Mouse (Mus musculus) kidney, postnatal 0 days (tissue): ENCODE data around the gene Cntn1. TPM values are rescaled to one million over a fixed set of nuclear protein-coding genes. Genes with fewer than 3 reads are reported as not detected.

Experiments used
- ATAC-seq: fragments of 200-750 bp; cut with Nextera tagmentation; replicated peaks from 2 replicates; pipeline ENCODE4 v1.8.0; 2017; ENCODE audit warnings: low read depth, moderate number of reproducible peaks, moderate TSS enrichment, moderate library complexity; ENCODE audit not compliant: low FRiP score
- DNase-seq: peaks from one replicate; pipeline ENCODE4 v3.0.0-alpha.2; 2016; ENCODE audit warnings: low spot score
- H3K27ac ChIP-seq: fragments of 300-500 bp; sonication (generic); 2 replicates; pipeline ENCODE4 v1.5.1; 2014; ENCODE audit warnings: mild to moderate bottlenecking
- H3K27me3 ChIP-seq: fragments of 300-500 bp; sonication (generic); 2 replicates; pipeline ENCODE4 v1.6.1; 2014; ENCODE audit warnings: low read length, mixed read lengths; ENCODE audit not compliant: insufficient read depth
- H3K36me3 ChIP-seq: fragments of 300-500 bp; sonication (generic); 2 replicates; pipeline ENCODE4 v1.6.1; 2014; ENCODE audit warnings: low read length, mixed read lengths; ENCODE audit not compliant: insufficient read depth
- H3K4me1 ChIP-seq: fragments of 300-500 bp; sonication (generic); replicated peaks from 2 replicates; pipeline ENCODE4 v1.6.1; 2014; ENCODE audit warnings: antibody characterized with exemption, low read length, mixed read lengths; ENCODE audit not compliant: insufficient read depth
- H3K4me2 ChIP-seq: fragments of 300-500 bp; sonication (generic); 2 replicates; pipeline ENCODE4 v1.6.1; 2014; ENCODE audit warnings: mild to moderate bottlenecking, low read length, moderate library complexity, mixed read lengths
- H3K4me3 ChIP-seq: fragments of 300-500 bp; sonication (generic); replicated peaks from 2 replicates; pipeline ENCODE4 v1.5.1; 2014; ENCODE audit warnings: low read depth, low read length
- H3K9ac ChIP-seq: fragments of 300-500 bp; sonication (generic); 2 replicates; pipeline ENCODE4 v1.6.1; 2014; ENCODE audit warnings: low read depth, low read length
- H3K9me3 ChIP-seq: fragments of 300-500 bp; sonication (generic); replicated peaks from 2 replicates; pipeline ENCODE4 v1.6.1; 2016; ENCODE audit warnings: low read length, inconsistent platforms, mixed read lengths
- CTCF ChIP-seq: IDR thresholded peaks from 2 replicates; pipeline ENCODE4 v1.5.1; 2016; ENCODE audit warnings: antibody characterized with exemption, low read depth, mild to moderate bottlenecking, moderate library complexity
- WGBS: fragments of 180-500 bp; shearing (Covaris S2); extraction: QIAGEN DNeasy Blood & Tissue Kit; methylation state at CpG from one replicate; pipeline ENCODE4 v1.1.7; 2014; 5-methylcytosine and 5-hydroxymethylcytosine counted together
- polyA plus RNA-seq: library from polyadenylated mRNA; unstranded; fragments of >200 nt; fragmentation: Nextera tagmentation; extraction: Ambion mirVana; gene quantifications from 2 replicates; pipeline ENCODE4 v1.2.1, GENCODE M21; 2015

Cntn1 gene
- polyA plus RNA-seq, 1 experiment from 2014 or later, result 1.3 TPM

DNA sequence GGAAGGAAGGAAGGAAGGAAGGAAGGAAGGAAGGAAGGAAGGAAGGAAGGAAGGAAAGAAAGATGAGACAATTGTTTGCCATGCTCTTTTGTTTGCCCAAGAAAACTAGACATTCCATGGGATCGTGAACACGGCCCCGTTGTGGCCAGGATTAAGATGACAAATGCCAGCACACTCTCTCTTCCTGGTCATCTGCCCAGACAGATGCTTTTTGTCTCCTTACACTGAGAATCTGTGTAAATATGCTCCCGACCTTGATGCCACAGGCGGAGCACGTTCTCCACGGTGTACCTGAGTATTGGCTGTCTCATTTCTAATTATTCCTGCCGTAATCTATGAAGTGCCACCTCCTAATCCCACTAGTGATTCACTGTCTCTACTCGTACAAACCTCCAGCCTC lies 51.0 kb downstream of the Cntn1 start:
- no peak overlapping the region for H3K27ac ChIP-seq
- DNase-seq, result no peak
- H3K4me3 ChIP-seq, result no peak overlapping the region
- no peak for TF ChIP-seq CTCF
- H3K27me3 ChIP-seq, result no peaks in the 10 kb centered on the region
- no peak overlapping the region for H3K9ac ChIP-seq
- no peak for ATAC-seq
- H3K9me3 ChIP-seq, result no peaks in the 10 kb centered on the region
- no peaks in the 10 kb centered on the region for H3K4me1 ChIP-seq
- no peak overlapping the region for H3K4me2 ChIP-seq
- 76% methylated on average over 9 of the region's 9 CpGs for WGBS
- no peaks in the 10 kb centered on the region for H3K36me3 ChIP-seq

DNA sequence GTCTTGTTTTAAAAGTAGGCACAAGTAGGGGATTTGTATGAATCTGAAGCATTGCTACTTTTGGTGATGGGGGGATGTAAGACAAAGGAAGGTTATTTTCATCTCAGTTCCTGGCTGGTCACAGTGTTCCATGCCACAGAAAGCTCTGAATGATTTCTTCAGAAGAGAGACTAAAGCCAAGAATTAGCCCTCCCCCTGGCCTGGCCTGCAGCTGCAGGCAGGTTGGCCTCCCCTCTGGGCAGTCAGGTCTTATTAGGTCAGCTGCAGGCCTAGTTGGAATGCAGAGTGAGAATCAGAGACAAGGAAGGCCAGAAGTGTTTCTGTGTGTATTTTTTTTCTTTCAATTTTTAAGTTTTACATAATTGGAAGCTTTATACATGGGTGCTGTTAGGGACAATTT lies 61.5 kb downstream of the Cntn1 start:
- Histone ChIP-seq H3K27me3 (no peaks in the 10 kb centered on the region), H3K4me3 (no peak overlapping the region), H3K9me3 (no peaks in the 10 kb centered on the region), H3K9ac (no peak overlapping the region), H3K27ac (0 out of 2 replicates have a peak overlapping the region, but pooled peaks have one; percentile 2), H3K4me1 (no peaks in the 10 kb centered on the region), H3K36me3 (no peaks in the 10 kb centered on the region), H3K4me2 (no peak overlapping the region)
- no peak for ATAC-seq
- DNase-seq, result no peak
- TF ChIP-seq CTCF, result no peak

- Histone ChIP-seq H3K9me3 (no peaks in the 10 kb centered on the region), H3K27me3 (no peaks in the 10 kb centered on the region), H3K4me1 (no peaks in the 10 kb centered on the region), H3K27ac (no peak overlapping the region), H3K36me3 (no peaks in the 10 kb centered on the region), H3K9ac (no peak overlapping the region), H3K4me2 (no peak overlapping the region), H3K4me3 (no peak overlapping the region)
- no peak for TF ChIP-seq CTCF
- ATAC-seq (no peak), DNase-seq (no peak)
- 78% methylated on average over 3 of the region's 3 CpGs for WGBS
Observed at GRCm38 (mm10) chr15:92132936-92133335, 82.0 kb downstream of the Cntn1 start.

DNA sequence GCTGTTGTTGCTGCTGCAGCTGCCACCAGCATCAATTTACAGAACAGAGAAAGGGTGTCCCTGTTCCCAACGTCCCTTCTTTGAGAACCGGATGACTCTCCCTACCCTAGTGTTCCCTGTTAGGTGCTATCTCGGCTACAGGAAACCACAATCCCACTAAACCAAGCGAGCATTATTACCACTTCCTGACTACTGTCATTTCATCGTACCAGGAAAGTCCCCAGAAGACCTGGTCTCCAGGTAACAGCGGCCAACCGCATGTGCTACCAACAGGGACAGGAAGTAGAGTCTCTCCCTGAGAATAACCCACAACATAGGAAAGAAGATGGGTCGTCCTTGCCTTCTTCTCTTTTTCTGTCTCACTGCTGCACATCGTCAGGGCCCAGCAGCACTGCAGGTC lies 83.3 kb downstream of the Cntn1 start:
- Histone ChIP-seq H3K27me3 (no peaks in the 10 kb centered on the region), H3K4me3 (no peak overlapping the region), H3K36me3 (no peaks in the 10 kb centered on the region), H3K4me1 (no peaks in the 10 kb centered on the region), H3K4me2 (no peak overlapping the region), H3K27ac (no peak overlapping the region), H3K9me3 (no peaks in the 10 kb centered on the region), H3K9ac (no peak overlapping the region)
- 75% methylated on average over 9 of the region's 9 CpGs for WGBS
- DNase-seq (no peak), ATAC-seq (no peak)
- no peak for TF ChIP-seq CTCF

GRCm38 (mm10) chr15:92137026-92137425 lies 86.1 kb downstream of the Cntn1 start:
- H3K4me2 ChIP-seq, result no peak overlapping the region
- H3K9me3 ChIP-seq, result no peaks in the 10 kb centered on the region
- H3K27ac ChIP-seq, result no peak overlapping the region
- 73% methylated on average over 6 of the region's 6 CpGs for WGBS
- no peak for TF ChIP-seq CTCF
- H3K36me3 ChIP-seq, result no peaks in the 10 kb centered on the region
- no peak overlapping the region for H3K4me3 ChIP-seq
- no peaks in the 10 kb centered on the region for H3K4me1 ChIP-seq
- no peak overlapping the region for H3K9ac ChIP-seq
- H3K27me3 ChIP-seq, result no peaks in the 10 kb centered on the region
- DNase-seq (no peak), ATAC-seq (no peak)

- 81% methylated on average over 4 of the region's 4 CpGs for WGBS
- Histone ChIP-seq H3K4me3 (no peak overlapping the region), H3K27me3 (no peaks in the 10 kb centered on the region), H3K4me2 (no peak overlapping the region), H3K27ac (no peak overlapping the region), H3K36me3 (no peaks in the 10 kb centered on the region), H3K9me3 (no peaks in the 10 kb centered on the region), H3K4me1 (no peaks in the 10 kb centered on the region), H3K9ac (no peak overlapping the region)
- DNase-seq (no peak), ATAC-seq (no peak)
- no peak for TF ChIP-seq CTCF
Observed at GRCm38 (mm10) chr15:92141972-92142371, 91.0 kb downstream of the Cntn1 start.

GRCm38 (mm10) chr15:92154921-92155320 lies 104.0 kb downstream of the Cntn1 start:
- H3K9me3 ChIP-seq, result no peaks in the 10 kb centered on the region
- WGBS, result 61% methylated on average over 2 of the region's 2 CpGs
- H3K9ac ChIP-seq, result no peak overlapping the region
- H3K27me3 ChIP-seq, result no peaks in the 10 kb centered on the region
- H3K4me1 ChIP-seq, result no peaks in the 10 kb centered on the region
- no peak overlapping the region for H3K4me2 ChIP-seq
- no peak overlapping the region for H3K27ac ChIP-seq
- DNase-seq, result no peak
- H3K36me3 ChIP-seq, result no peaks in the 10 kb centered on the region
- no peak for ATAC-seq
- no peak overlapping the region for H3K4me3 ChIP-seq
- TF ChIP-seq CTCF, result no peak
